Mouse (Mus musculus) forebrain, embryonic 16.5 days (tissue): Measurements from ENCODE around the gene Rbm41. TPM values are rescaled to one million over a fixed set of nuclear protein-coding genes. Genes with fewer than 3 reads are reported as not detected.

Source experiments
- ATAC-seq: fragments of 200-750 bp; cut with Nextera tagmentation; 2 replicates; pipeline ENCODE4 v1.8.0; 2017; ENCODE audit warnings: mild to moderate bottlenecking, moderate library complexity
- H3K27ac ChIP-seq: fragments of 300-500 bp; sonication (generic); 2 replicates; pipeline ENCODE4 v1.5.1; 2014; ENCODE audit warnings: low read length, control low read depth
- H3K27me3 ChIP-seq: fragments of 300-500 bp; sonication (generic); replicated peaks from 2 replicates; pipeline ENCODE4 v1.6.1; 2014; ENCODE audit warnings: low read length; ENCODE audit not compliant: control insufficient read depth, insufficient read depth
- H3K36me3 ChIP-seq: fragments of 300-500 bp; sonication (generic); 2 replicates; pipeline ENCODE4 v1.6.1; 2014; ENCODE audit not compliant: control insufficient read depth, insufficient read depth
- H3K4me1 ChIP-seq: fragments of 300-500 bp; sonication (generic); replicated peaks from 2 replicates; pipeline ENCODE4 v1.6.1; 2014; ENCODE audit warnings: low read length; ENCODE audit not compliant: control insufficient read depth, insufficient read depth
- H3K4me2 ChIP-seq: fragments of 300-500 bp; sonication (generic); 2 replicates; pipeline ENCODE4 v1.6.1; 2014; ENCODE audit warnings: mild to moderate bottlenecking, low read length, control low read depth
- H3K4me3 ChIP-seq: fragments of 300-500 bp; sonication (generic); replicated peaks from 2 replicates; pipeline ENCODE4 v1.5.1; 2014; ENCODE audit warnings: mild to moderate bottlenecking, low read length, control low read depth
- H3K9ac ChIP-seq: fragments of 300-500 bp; sonication (generic); replicated peaks from 2 replicates; pipeline ENCODE4 v1.6.1; 2014; ENCODE audit warnings: low read depth, low read length, control low read depth
- H3K9me3 ChIP-seq: fragments of 300-500 bp; sonication (generic); 2 replicates; pipeline ENCODE4 v1.6.1; 2016; ENCODE audit warnings: low read length; ENCODE audit not compliant: control insufficient read depth
- WGBS: fragments of 180-500 bp; shearing (Covaris S2); extraction: QIAGEN DNeasy Blood & Tissue Kit; methylation state at CpG from one replicate; pipeline ENCODE4 v1.1.7; 2014; 5-methylcytosine and 5-hydroxymethylcytosine counted together
- polyA plus RNA-seq: library from polyadenylated mRNA; unstranded; fragments of >200 nt; fragmentation: Nextera tagmentation; extraction: Ambion mirVana; gene quantifications from 2 replicates; pipeline ENCODE4 v1.2.1, GENCODE M21; 2015

Gene Rbm41
- 7.0 and 8.3 TPM in 2 replicates for polyA plus RNA-seq

- H3K36me3 ChIP-seq = peaks cover 5% of the 10 kb centered on the region; the same call in 1 of the 2 replicates
- H3K4me1 ChIP-seq = no peaks in the 10 kb centered on the region; the same call in 1 of the 2 replicates
- 20% methylated on average over 25 of the region's 25 CpGs for WGBS
- H3K27ac ChIP-seq = no peak within 1 kb of the TSS
- peak within 1 kb of the TSS; percentile 57 for H3K4me3 ChIP-seq
- ATAC-seq = peak; percentile 98
- H3K9ac ChIP-seq = peak within 1 kb of the TSS; percentile 65
- peak within 1 kb of the TSS; percentile 53 for H3K4me2 ChIP-seq
- H3K27me3 ChIP-seq = no peaks in the 10 kb centered on the region
- H3K9me3 ChIP-seq = no peaks in the 10 kb centered on the region
These were observed at the start of gene Rbm41 for GRCm38 (mm10) chrX:139997740-139998690. Rbm41 (minus strand) TSS chrX:139998595.

DNA sequence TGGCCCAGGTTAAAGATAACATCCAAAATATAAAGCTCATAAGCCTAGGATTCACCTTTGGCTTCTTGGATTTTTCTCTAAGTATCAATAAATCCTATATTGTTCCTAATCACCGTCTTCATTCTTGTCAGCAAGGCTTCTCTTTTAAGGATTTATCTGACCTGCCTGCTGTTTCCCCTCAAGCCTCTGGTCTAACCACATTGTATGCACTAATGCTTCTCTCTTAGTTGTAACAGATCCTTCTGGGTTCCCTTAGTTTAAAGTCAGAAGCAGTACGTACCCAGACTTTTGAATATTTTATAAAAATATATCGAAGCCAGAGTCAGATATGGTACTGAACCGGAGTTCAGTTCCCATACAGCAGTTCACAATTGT lies 283 bp upstream of the Rbm41 start:
- Histone ChIP-seq H3K4me2 (no peak overlapping the region; the same call in 1 of the 2 replicates), H3K4me3 (no peak overlapping the region), H3K27ac (no peak overlapping the region), H3K36me3 (peaks cover 2% of the 10 kb centered on the region; the same call in 1 of the 2 replicates), H3K27me3 (no peaks in the 10 kb centered on the region), H3K9me3 (no peaks in the 10 kb centered on the region), H3K9ac (no peak overlapping the region), H3K4me1 (no peaks in the 10 kb centered on the region; the same call in 1 of the 2 replicates)
- peak; percentile 32; the same call in 1 of the 2 replicates for ATAC-seq
- WGBS = 86% methylated on average over 4 of the region's 4 CpGs

DNA sequence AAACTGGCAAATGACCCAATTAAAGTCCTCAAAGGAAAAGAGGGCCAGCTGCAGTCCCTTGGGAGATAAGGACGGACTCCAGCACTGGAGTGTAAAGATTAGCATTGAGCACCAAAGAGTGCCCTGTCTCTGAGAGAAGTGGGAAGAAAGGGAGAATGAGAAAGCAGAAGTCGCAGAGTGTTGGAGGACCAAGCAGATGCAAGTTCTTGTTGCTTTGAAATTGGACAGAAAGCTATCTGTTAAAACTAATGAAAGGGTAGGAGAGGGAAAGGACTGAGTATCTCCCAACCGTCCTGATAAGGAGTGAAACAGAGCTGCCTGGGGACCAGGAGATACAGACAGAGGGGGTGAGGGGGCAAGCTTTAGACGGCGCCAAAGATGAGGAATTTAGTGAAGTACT lies 16.3 kb downstream of the Rbm41 start:
- no peaks in the 10 kb centered on the region for H3K9me3 ChIP-seq
- no peak overlapping the region for H3K9ac ChIP-seq
- no peak for ATAC-seq
- H3K27me3 ChIP-seq = no peaks in the 10 kb centered on the region
- no peak overlapping the region for H3K4me2 ChIP-seq
- H3K4me1 ChIP-seq = no peaks in the 10 kb centered on the region
- no peaks in the 10 kb centered on the region for H3K36me3 ChIP-seq
- H3K27ac ChIP-seq = no peak overlapping the region
- 78% methylated on average over 5 of the region's 5 CpGs for WGBS
- no peak overlapping the region for H3K4me3 ChIP-seq

- Histone ChIP-seq H3K9ac (no peak overlapping the region), H3K27me3 (no peaks in the 10 kb centered on the region), H3K4me1 (no peaks in the 10 kb centered on the region), H3K9me3 (no peaks in the 10 kb centered on the region), H3K27ac (no peak overlapping the region), H3K36me3 (no peaks in the 10 kb centered on the region), H3K4me2 (no peak overlapping the region), H3K4me3 (no peak overlapping the region)
- 81% methylated on average over 1 of the region's 1 CpGs for WGBS
- ATAC-seq = no peak
These were observed 64.9 kb downstream of the Rbm41 start for GRCm38 (mm10) chrX:139933507-139933906.

DNA sequence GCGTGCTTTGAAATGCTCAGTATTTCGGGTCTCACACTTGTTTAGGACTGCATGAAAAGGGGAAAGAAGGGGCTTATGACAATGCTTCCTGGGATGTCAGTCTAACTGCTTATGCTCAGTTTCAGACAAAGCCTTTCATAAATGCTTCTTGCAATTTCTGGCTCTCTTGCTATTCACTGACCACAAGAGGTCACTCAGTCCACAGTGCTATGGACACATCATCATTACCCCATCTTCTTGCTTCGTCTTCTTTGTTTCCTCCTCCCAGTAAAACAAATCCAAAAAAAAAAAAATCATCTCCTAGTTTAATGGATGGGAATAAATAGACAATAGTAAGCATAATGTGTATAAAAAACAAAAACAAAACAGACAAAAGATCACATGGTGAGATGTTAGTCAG lies 65.9 kb downstream of the Rbm41 start:
- no peak for ATAC-seq

DNA sequence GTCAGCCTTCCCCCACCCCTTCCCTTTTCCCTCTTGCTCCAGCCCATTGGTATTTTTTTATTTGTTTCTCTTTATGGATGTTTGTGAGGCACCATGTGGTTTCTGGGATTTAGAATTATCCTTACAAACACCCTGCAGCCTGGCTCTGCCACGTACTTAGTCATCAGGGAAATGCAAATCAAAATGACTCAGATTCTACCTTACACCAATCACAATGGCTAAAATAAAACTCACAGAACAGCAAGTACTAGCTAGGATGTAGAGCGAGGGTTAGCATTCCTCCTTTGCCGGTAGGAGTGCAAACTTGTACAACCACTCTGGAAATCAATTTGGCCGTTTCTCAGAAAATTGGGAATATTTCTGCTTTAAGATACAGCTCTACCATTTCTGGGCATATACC lies 77.8 kb downstream of the Rbm41 start:
- Histone ChIP-seq H3K9ac (no peak overlapping the region), H3K9me3 (no peaks in the 10 kb centered on the region)
- WGBS = 87% methylated on average over 4 of the region's 4 CpGs

More for the DNA sequence above, 65.9 kb downstream of the Rbm41 start:
- Histone ChIP-seq H3K4me1 (no peaks in the 10 kb centered on the region), H3K27ac (no peak overlapping the region), H3K27me3 (no peaks in the 10 kb centered on the region), H3K9ac (no peak overlapping the region), H3K36me3 (no peaks in the 10 kb centered on the region), H3K9me3 (no peaks in the 10 kb centered on the region), H3K4me3 (no peak overlapping the region), H3K4me2 (no peak overlapping the region)
- WGBS = 62% methylated on average over 3 of the region's 3 CpGs

DNA sequence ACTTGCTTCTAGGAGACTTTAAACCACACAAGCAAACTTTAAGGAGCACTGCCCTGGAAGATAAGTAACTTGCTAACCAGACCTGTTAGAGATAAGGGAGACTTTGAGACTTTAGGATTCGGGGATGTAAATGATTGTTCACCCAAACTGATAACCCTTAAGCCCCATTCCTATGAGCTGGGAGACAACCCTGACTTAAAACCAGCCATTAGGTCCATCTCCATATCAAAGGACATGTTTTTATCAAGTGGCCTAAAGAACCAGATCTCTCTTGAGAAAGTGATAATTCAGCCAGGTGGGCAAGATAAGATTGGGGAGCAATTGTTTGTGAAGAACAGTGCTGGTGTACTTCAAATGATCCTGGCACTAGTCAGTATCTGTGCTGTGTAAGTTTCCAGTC lies 107.0 kb downstream of the Rbm41 start:
- H3K4me3 ChIP-seq = no peak overlapping the region
- no peaks in the 10 kb centered on the region for H3K4me1 ChIP-seq
- no peak overlapping the region for H3K9ac ChIP-seq
- no peak overlapping the region for H3K4me2 ChIP-seq
- ATAC-seq = no peak
- no peaks in the 10 kb centered on the region for H3K9me3 ChIP-seq
- WGBS = 71% methylated on average over 1 of the region's 1 CpGs
- no peaks in the 10 kb centered on the region for H3K36me3 ChIP-seq
- no peak overlapping the region for H3K27ac ChIP-seq
- no peaks in the 10 kb centered on the region for H3K27me3 ChIP-seq

More for the DNA sequence above, 77.8 kb downstream of the Rbm41 start:
- Histone ChIP-seq H3K4me3 (no peak overlapping the region), H3K27me3 (no peaks in the 10 kb centered on the region), H3K36me3 (no peaks in the 10 kb centered on the region), H3K27ac (no peak overlapping the region), H3K4me2 (no peak overlapping the region), H3K4me1 (no peaks in the 10 kb centered on the region)
- ATAC-seq = no peak

GRCm38 (mm10) chrX:139883221-139883620 lies 115.2 kb downstream of the Rbm41 start:
- Histone ChIP-seq H3K9me3 (no peaks in the 10 kb centered on the region), H3K4me1 (no peaks in the 10 kb centered on the region)

GRCm38 (mm10) chrX:139877936-139878335 lies 120.5 kb downstream of the Rbm41 start:
- Histone ChIP-seq H3K36me3 (no peaks in the 10 kb centered on the region), H3K9me3 (no peaks in the 10 kb centered on the region), H3K4me2 (no peak overlapping the region), H3K4me1 (no peaks in the 10 kb centered on the region), H3K27ac (no peak overlapping the region), H3K27me3 (0 out of 2 replicates have a peak, but pooled peaks cover 2% of the 10 kb centered on the region), H3K9ac (no peak overlapping the region), H3K4me3 (no peak overlapping the region)
- 18% methylated on average over 3 of the region's 3 CpGs for WGBS
- ATAC-seq = no peak

More at GRCm38 (mm10) chrX:139883221-139883620, 115.2 kb downstream of the Rbm41 start:
- Histone ChIP-seq H3K27me3 (no peaks in the 10 kb centered on the region), H3K27ac (no peak overlapping the region), H3K4me3 (no peak overlapping the region), H3K4me2 (no peak overlapping the region), H3K9ac (no peak overlapping the region), H3K36me3 (no peaks in the 10 kb centered on the region)
- ATAC-seq = no peak
